Mouse (Mus musculus) heart, postnatal 0 days (tissue): Measurements from ENCODE around the gene Olfr743. TPM values are rescaled to one million over a fixed set of nuclear protein-coding genes. Genes with fewer than 3 reads are reported as not detected.
"Not testable (repeated sequence)": the region's sequence is repeated elsewhere in the genome, so short reads cannot be mapped to it uniquely, and the experiment has no call there.

Source experiments
- ATAC-seq: fragments of 200-750 bp; cut with Nextera tagmentation; 2 replicates; pipeline ENCODE4 v1.8.0; 2017; ENCODE audit warnings: low read depth, moderate number of reproducible peaks, moderate library complexity; ENCODE audit not compliant: insufficient read depth
- DNase-seq: peaks from one replicate; pipeline ENCODE4 v3.0.0-alpha.2; 2016; ENCODE audit warnings: low spot score
- H3K27ac ChIP-seq: fragments of 300-500 bp; sonication (generic); 2 replicates; pipeline ENCODE4 v1.5.1; 2014; ENCODE audit warnings: low read depth, mild to moderate bottlenecking
- H3K27me3 ChIP-seq: fragments of 300-500 bp; sonication (generic); 2 replicates; pipeline ENCODE4 v1.6.1; 2014; ENCODE audit warnings: low read length, mixed read lengths; ENCODE audit not compliant: control insufficient read depth, insufficient read depth
- H3K36me3 ChIP-seq: fragments of 300-500 bp; sonication (generic); replicated peaks from 2 replicates; pipeline ENCODE4 v1.6.1; 2014; ENCODE audit warnings: low read length, mixed read lengths; ENCODE audit not compliant: control insufficient read depth, insufficient read depth
- H3K4me1 ChIP-seq: fragments of 300-500 bp; sonication (generic); 2 replicates; pipeline ENCODE4 v1.6.1; 2014; ENCODE audit warnings: antibody characterized with exemption; ENCODE audit not compliant: control insufficient read depth, insufficient read depth
- H3K4me2 ChIP-seq: fragments of 300-500 bp; sonication (generic); 2 replicates; pipeline ENCODE4 v1.6.1; 2014; ENCODE audit warnings: low read depth, mild to moderate bottlenecking, low read length, moderate library complexity
- H3K4me3 ChIP-seq: fragments of 300-500 bp; sonication (generic); 2 replicates; pipeline ENCODE4 v1.5.1; 2014; ENCODE audit warnings: low read depth, low read length
- H3K9ac ChIP-seq: fragments of 300-500 bp; sonication (generic); replicated peaks from 2 replicates; pipeline ENCODE4 v1.6.1; 2014; ENCODE audit warnings: low read depth, low read length, mixed read lengths
- H3K9me3 ChIP-seq: fragments of 300-500 bp; sonication (generic); replicated peaks from 2 replicates; pipeline ENCODE4 v1.6.1; 2016; ENCODE audit warnings: low read length; ENCODE audit not compliant: control insufficient read depth
- CTCF ChIP-seq: IDR thresholded peaks from 2 replicates; pipeline ENCODE4 v1.5.1; 2016; ENCODE audit warnings: antibody characterized with exemption, control low read depth, low read depth
- EP300 ChIP-seq: IDR thresholded peaks from 2 replicates; pipeline ENCODE4 v1.6.1; 2016; ENCODE audit warnings: antibody characterized with exemption, low read depth
- WGBS: fragments of 180-500 bp; shearing (Covaris S2); extraction: QIAGEN DNeasy Blood & Tissue Kit; methylation state at CpG from one replicate; pipeline ENCODE4 v1.1.7; 2014; 5-methylcytosine and 5-hydroxymethylcytosine counted together
- polyA plus RNA-seq: library from polyadenylated mRNA; unstranded; fragments of >200 nt; fragmentation: Nextera tagmentation; extraction: Ambion mirVana; gene quantifications from 2 replicates; pipeline ENCODE4 v1.2.1, GENCODE M21; 2015
- total RNA-seq: library from RNA; depleted of rRNA; stranded (reverse); fragments of >200 nt; gene quantifications from 2 replicates; pipeline ENCODE4 v1.2.3, GENCODE M21; 2014; ENCODE audit warnings: low replicate concordance; rRNA removed

The Olfr743 gene
- total RNA-seq (not detected in 2 replicates), polyA plus RNA-seq (not detected in 2 replicates)

DNA sequence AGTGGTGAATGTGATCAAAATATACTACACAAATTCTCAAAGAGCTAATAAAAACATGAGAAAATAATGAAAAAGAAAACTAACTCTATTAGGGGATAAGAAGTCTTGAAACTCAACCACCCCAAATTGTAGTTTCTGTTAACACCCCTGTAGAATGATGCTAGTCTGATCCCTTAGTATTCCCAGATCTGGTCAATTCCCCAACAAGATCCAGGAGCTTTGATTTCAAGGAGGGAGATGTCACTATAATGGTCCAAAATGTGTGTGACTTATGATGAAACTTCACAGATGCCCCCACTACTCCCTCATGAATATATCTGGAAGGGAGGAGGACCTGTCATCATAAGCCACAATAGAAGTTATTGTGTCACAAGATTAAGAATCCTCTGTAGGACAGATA is at the start of gene Olfr743:
TSS of gene Olfr743 (plus strand) at position 301 of the 400 bp plus-strand sequence.
- Histone ChIP-seq H3K9me3 (no peaks in the 10 kb centered on the region), H3K4me3 (no peak within 1 kb of the TSS), H3K4me1 (no peaks in the 10 kb centered on the region), H3K27ac (no peak within 1 kb of the TSS), H3K4me2 (no peak within 1 kb of the TSS), H3K9ac (no peak within 1 kb of the TSS), H3K36me3 (no peaks in the 10 kb centered on the region), H3K27me3 (no peaks in the 10 kb centered on the region)
- TF ChIP-seq CTCF = no peak
- no peak for TF ChIP-seq EP300
- no peak for ATAC-seq
- DNase-seq = no peak

DNA sequence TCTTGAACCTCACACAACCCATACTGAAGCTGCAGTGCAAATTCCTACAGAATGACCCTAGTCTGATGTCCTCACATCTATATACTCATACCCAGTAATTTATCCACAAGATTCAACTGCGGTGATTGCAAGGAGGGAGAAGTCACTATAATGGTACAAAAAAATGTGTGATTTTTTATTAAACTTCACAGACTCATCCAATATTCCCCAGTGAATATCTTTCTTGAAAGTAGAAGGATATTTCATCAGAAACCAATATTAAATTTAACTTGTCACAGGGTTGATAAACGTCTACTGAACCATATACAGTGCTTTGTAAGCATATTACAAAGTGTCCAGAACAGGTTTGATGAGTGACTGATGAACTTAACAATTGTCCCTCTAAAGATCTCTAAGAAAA is 49.2 kb upstream of the Olfr743 start, which contains the start of gene Olfr741:
TSS of gene Olfr741 (plus strand) at position 301 of the 400 bp plus-strand sequence.
- H3K4me3 ChIP-seq = no peak within 1 kb of the TSS
- no peaks in the 10 kb centered on the region for H3K36me3 ChIP-seq
- ATAC-seq (no peak), DNase-seq (no peak)
- no peak within 1 kb of the TSS for H3K27ac ChIP-seq
- TF ChIP-seq CTCF (no peak), EP300 (no peak)
- H3K27me3 ChIP-seq = no peaks in the 10 kb centered on the region
- no peaks in the 10 kb centered on the region for H3K9me3 ChIP-seq
- no peaks in the 10 kb centered on the region for H3K4me1 ChIP-seq
- 56% methylated on average over 2 of the region's 2 CpGs for WGBS
- H3K9ac ChIP-seq = no peak within 1 kb of the TSS
- H3K4me2 ChIP-seq = no peak within 1 kb of the TSS

DNA sequence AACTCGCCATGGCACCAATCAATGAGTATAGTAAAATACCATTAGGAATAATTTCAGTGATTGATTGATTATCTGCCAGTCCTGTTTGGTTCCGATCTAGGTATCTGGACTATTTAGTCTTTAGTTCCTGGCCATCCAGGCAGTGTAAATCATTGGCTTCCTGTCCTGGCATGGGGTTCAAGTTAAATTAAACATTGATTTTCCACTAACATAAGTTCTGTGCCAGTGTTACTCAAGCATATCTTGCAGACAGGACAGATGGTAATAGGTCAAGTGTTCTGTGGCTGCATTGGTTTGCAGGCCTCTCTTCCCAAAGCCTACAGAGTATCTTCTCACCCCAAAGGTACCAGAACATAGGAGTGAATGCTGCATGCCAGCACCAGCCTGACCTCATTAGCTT is 43.2 kb upstream of the Olfr743 start:
- no peaks in the 10 kb centered on the region for H3K9me3 ChIP-seq
- no peak for ATAC-seq
- H3K27me3 ChIP-seq = no peaks in the 10 kb centered on the region
- no peak for TF ChIP-seq EP300
- TF ChIP-seq CTCF = no peak
- H3K4me1 ChIP-seq = no peaks in the 10 kb centered on the region
- H3K4me2 ChIP-seq = no peak overlapping the region
- H3K9ac ChIP-seq = no peak overlapping the region
- no peak for DNase-seq
- no peaks in the 10 kb centered on the region for H3K36me3 ChIP-seq
- H3K4me3 ChIP-seq = no peak overlapping the region
- H3K27ac ChIP-seq = no peak overlapping the region
- 47% methylated on average over 2 of the region's 2 CpGs for WGBS

DNA sequence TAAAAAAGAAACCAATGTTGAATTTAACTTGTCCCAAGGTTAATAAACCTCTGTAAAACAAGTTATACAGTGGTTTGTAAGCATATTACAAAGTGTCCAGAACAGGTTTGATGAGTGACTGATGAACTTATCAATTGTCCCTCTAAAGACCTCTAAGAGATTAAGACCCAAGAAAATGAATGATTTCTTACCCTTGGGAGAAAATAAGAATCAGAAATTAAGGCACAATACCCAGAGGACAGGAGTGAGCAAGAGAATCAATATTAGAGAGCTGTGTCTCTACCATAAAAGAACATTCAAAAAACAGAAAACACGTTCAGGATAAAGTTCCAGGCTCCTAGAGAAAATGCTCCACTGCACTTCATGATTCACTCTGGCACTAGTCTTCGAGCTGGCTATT is 18.3 kb upstream of the Olfr743 start, which contains the start of gene Olfr742:
TSS of gene Olfr742 (plus strand) at position 301 of the 400 bp plus-strand sequence.
- no peak for TF ChIP-seq CTCF
- no peak for TF ChIP-seq EP300
- Histone ChIP-seq H3K9ac (no peak within 1 kb of the TSS), H3K4me1 (no peaks in the 10 kb centered on the region), H3K27ac (no peak within 1 kb of the TSS), H3K9me3 (no peaks in the 10 kb centered on the region), H3K36me3 (no peaks in the 10 kb centered on the region), H3K27me3 (no peaks in the 10 kb centered on the region), H3K4me3 (no peak within 1 kb of the TSS), H3K4me2 (no peak within 1 kb of the TSS)
- 41% methylated on average over 2 of the region's 2 CpGs for WGBS
- DNase-seq (no peak), ATAC-seq (no peak)

DNA sequence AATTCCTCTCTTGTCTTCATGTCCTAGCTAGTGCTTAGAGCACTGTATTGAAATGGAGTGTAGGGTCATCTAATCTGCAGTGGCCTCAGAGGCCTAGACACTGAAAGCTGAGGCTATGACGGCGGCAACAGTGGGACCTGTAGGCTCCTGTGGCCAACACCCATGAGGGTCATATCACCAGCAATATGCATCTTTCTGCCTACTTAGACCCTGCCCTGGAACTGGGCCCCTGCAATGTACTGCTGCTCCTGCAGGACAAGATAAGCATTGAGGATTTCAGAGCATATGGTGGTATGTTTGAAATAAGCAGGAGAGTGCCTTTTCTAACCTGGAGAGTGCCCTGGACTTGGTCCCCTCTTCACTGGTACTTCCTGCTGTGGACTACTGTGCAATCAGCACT is 31.1 kb downstream of the Olfr743 start:
- H3K4me3 ChIP-seq = no peak overlapping the region
- H3K27me3 ChIP-seq = no peaks in the 10 kb centered on the region
- DNase-seq (no peak), ATAC-seq (no peak)
- no peaks in the 10 kb centered on the region for H3K36me3 ChIP-seq
- H3K4me2 ChIP-seq = no peak overlapping the region
- H3K9me3 ChIP-seq = no peaks in the 10 kb centered on the region
- no peak overlapping the region for H3K27ac ChIP-seq
- H3K4me1 ChIP-seq = no peaks in the 10 kb centered on the region
- TF ChIP-seq CTCF (no peak), EP300 (no peak)
- WGBS = 88% methylated on average over 2 of the region's 2 CpGs
- no peak overlapping the region for H3K9ac ChIP-seq

DNA sequence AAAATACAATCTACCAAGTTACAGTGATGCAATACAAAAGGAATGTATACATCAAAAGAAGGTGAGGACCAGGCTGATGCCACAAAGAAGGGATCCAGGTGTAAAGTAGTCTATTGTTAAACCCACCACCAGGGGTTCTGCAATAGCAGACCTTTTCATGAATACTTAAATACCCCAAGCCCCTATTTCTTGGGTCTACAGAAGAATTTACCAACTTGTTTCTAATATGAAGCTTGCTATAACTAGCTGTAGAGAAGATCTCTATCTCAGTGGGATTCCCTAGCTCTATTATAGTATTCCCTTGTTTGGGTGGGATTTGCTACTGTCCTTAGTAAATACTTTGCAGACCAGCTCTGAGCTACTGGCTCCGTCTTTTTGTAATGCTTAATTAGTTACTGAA is 51.4 kb downstream of the Olfr743 start:
- not testable (repeated sequence) for ATAC-seq, H3K4me1 ChIP-seq, H3K4me2 ChIP-seq, DNase-seq, H3K27ac ChIP-seq, H3K9ac ChIP-seq, H3K27me3 ChIP-seq, H3K36me3 ChIP-seq, H3K4me3 ChIP-seq, H3K9me3 ChIP-seq
- 78% methylated on average over 1 of the region's 1 CpGs for WGBS

Other genes starting within 250 kb of the Olfr743 start
- gene Olfr732, start 237.6 kb upstream of the Olfr743 start, total RNA-seq = not detected in 2 replicates
- gene Olfr732, start 237.6 kb upstream of the Olfr743 start, polyA plus RNA-seq = not detected in 2 replicates
- not detected in 2 replicates for gene Olfr733, start 220.3 kb upstream of the Olfr743 start, total RNA-seq
- not detected in 2 replicates for gene Olfr733, start 220.3 kb upstream of the Olfr743 start, polyA plus RNA-seq
- not detected in 2 replicates for gene Olfr734, start 195.1 kb upstream of the Olfr743 start, total RNA-seq
- gene Olfr734, start 195.1 kb upstream of the Olfr743 start, polyA plus RNA-seq = not detected in 2 replicates
- not detected in 2 replicates for gene Olfr735, start 173.0 kb upstream of the Olfr743 start, total RNA-seq
- not detected in 2 replicates for gene Olfr735, start 173.0 kb upstream of the Olfr743 start, polyA plus RNA-seq
- not detected in 2 replicates for gene Tlr11, start 163.9 kb upstream of the Olfr743 start, total RNA-seq
- not detected in 2 replicates for gene Tlr11, start 163.9 kb upstream of the Olfr743 start, polyA plus RNA-seq
- gene Olfr736, start 140.7 kb upstream of the Olfr743 start, total RNA-seq = not detected in 2 replicates
- not detected in 2 replicates for gene Olfr736, start 140.7 kb upstream of the Olfr743 start, polyA plus RNA-seq
- gene Olfr738, start 114.3 kb upstream of the Olfr743 start, total RNA-seq = not detected in 2 replicates
- not detected in 2 replicates for gene Olfr738, start 114.3 kb upstream of the Olfr743 start, polyA plus RNA-seq
- gene Olfr739, start 103.2 kb upstream of the Olfr743 start, total RNA-seq = not detected in 2 replicates
- gene Olfr739, start 103.2 kb upstream of the Olfr743 start, polyA plus RNA-seq = not detected in 2 replicates
- not detected in 2 replicates for gene Olfr740, start 76.3 kb upstream of the Olfr743 start, total RNA-seq
- not detected in 2 replicates for gene Olfr740, start 76.3 kb upstream of the Olfr743 start, polyA plus RNA-seq
- not detected in 2 replicates for gene Olfr741, start 49.1 kb upstream of the Olfr743 start, total RNA-seq
- not detected in 2 replicates for gene Olfr741, start 49.1 kb upstream of the Olfr743 start, polyA plus RNA-seq
- gene Olfr742, start 18.2 kb upstream of the Olfr743 start, total RNA-seq = not detected in 2 replicates
- not detected in 2 replicates for gene Olfr742, start 18.2 kb upstream of the Olfr743 start, polyA plus RNA-seq
- not detected in 2 replicates for gene Olfr744, start 93.0 kb downstream of the Olfr743 start, total RNA-seq
- not detected in 2 replicates for gene Olfr744, start 93.0 kb downstream of the Olfr743 start, polyA plus RNA-seq
- gene Olfr745, start 117.5 kb downstream of the Olfr743 start, total RNA-seq = not detected in 2 replicates
- not detected in 2 replicates for gene Olfr745, start 117.5 kb downstream of the Olfr743 start, polyA plus RNA-seq
- gene Olfr746, start 125.2 kb downstream of the Olfr743 start, total RNA-seq = not detected in 2 replicates
- gene Olfr746, start 125.2 kb downstream of the Olfr743 start, polyA plus RNA-seq = not detected in 2 replicates
- not detected in 2 replicates for gene Olfr747, start 171.4 kb downstream of the Olfr743 start, total RNA-seq
- not detected in 2 replicates for gene Olfr747, start 171.4 kb downstream of the Olfr743 start, polyA plus RNA-seq
- gene Olfr748, start 185.5 kb downstream of the Olfr743 start, total RNA-seq = not detected in 2 replicates
- gene Olfr748, start 185.5 kb downstream of the Olfr743 start, polyA plus RNA-seq = not detected in 2 replicates
- not detected in 2 replicates for gene Olfr749, start 223.3 kb downstream of the Olfr743 start, total RNA-seq
- gene Olfr749, start 223.3 kb downstream of the Olfr743 start, polyA plus RNA-seq = not detected in 2 replicates